ENCODE assay signal across 16 mouse cellular contexts in genomic region chr6:107536631-107537030, GRCm38 (mm10). TPM values are rescaled to one million over a fixed set of nuclear protein-coding genes. Genes with fewer than 3 reads are reported as not detected.
"Had no signal": no experiment of that assay in that cellular context is flagged by ENCODE, and none has a peak within 500 bp of the region (broad histone marks: within the 10 kb centered on the region; RNA-seq: fewer than 3 reads in every experiment).

No protein-coding gene starts in this region.

- H3K27ac ChIP-seq: macrophage; midbrain, embryonic 12.5 days; neural tube, embryonic 12.5 days; stomach, embryonic 15.5 days; stomach, postnatal 0 days had no signal

- H3K27me3 ChIP-seq: midbrain, embryonic 12.5 days; neural tube, embryonic 12.5 days; stomach, embryonic 15.5 days had no signal

- DNase-seq: lung, adult 18-20 months; lung, embryonic 14.5 days; lung, postnatal 10 days; midbrain, embryonic 14.5 days; right cerebral cortex, postnatal 14 days; thymus, adult 2 months; thymus, postnatal 25 days; thymus, postnatal 4 days had no signal

- H3K9me3 ChIP-seq: megakaryocyte, embryonic 14.5 days; midbrain, embryonic 12.5 days; neural tube, embryonic 12.5 days; stomach, embryonic 15.5 days had no signal

- H3K9ac ChIP-seq: lung, embryonic 14.5 days; midbrain, embryonic 12.5 days; neural tube, embryonic 12.5 days; stomach, embryonic 15.5 days had no signal

- H3K4me2 ChIP-seq: lung, embryonic 14.5 days; midbrain, embryonic 12.5 days; neural tube, embryonic 12.5 days; stomach, embryonic 15.5 days had no signal

- H3K36me3 ChIP-seq: midbrain, embryonic 12.5 days; neural tube, embryonic 12.5 days; stomach, embryonic 15.5 days had no signal

- H3K4me1 ChIP-seq: megakaryocyte, embryonic 14.5 days; stomach, embryonic 15.5 days had no signal

- H3K4me3 ChIP-seq: megakaryocyte, embryonic 14.5 days; midbrain, embryonic 12.5 days; neural tube, embryonic 12.5 days; stomach, embryonic 15.5 days had no signal

RNA-seq across cellular contexts. Expression of gene Lrrn1, which starts 7.1 kb away (rescaled TPM):
- total RNA-seq: megakaryocyte progenitor cell, adult 5-6 weeks; neutrophil, adult 5-6 weeks had no signal
- polyA plus RNA-seq: macrophage had no signal
